Mouse (Mus musculus) E14TG2a.4 (cell line): ENCODE results near the gene Ptprn2.

Source experiments
- CTCF ChIP-seq: conservative IDR thresholded peaks from 2 replicates; pipeline ENCODE4 v1.5.1; 2014; ENCODE audit warnings: low read length
- NANOG ChIP-seq: IDR thresholded peaks from 2 replicates; pipeline ENCODE4 v1.6.1; 2014; ENCODE audit warnings: borderline replicate concordance, low read length, mixed read lengths
- POU5F1 ChIP-seq: IDR thresholded peaks from 2 replicates; pipeline ENCODE4 v1.6.1; 2014; ENCODE audit warnings: low read length, borderline replicate concordance

- TF ChIP-seq CTCF (no peak), NANOG (no peak), POU5F1 (no peak)
These were observed 712.6 kb downstream of the Ptprn2 start for GRCm38 (mm10) chr12:117198093-117198492.
